Mouse (Mus musculus) skeletal muscle tissue, adult 2 months (tissue): ENCODE data around the gene Jmjd4.

Experiments
- DNase-seq: peaks from one replicate; pipeline ENCODE4 v3.0.0-alpha.2; 2012; ENCODE audit warnings: low read depth, low spot score

Jmjd4 gene

DNA sequence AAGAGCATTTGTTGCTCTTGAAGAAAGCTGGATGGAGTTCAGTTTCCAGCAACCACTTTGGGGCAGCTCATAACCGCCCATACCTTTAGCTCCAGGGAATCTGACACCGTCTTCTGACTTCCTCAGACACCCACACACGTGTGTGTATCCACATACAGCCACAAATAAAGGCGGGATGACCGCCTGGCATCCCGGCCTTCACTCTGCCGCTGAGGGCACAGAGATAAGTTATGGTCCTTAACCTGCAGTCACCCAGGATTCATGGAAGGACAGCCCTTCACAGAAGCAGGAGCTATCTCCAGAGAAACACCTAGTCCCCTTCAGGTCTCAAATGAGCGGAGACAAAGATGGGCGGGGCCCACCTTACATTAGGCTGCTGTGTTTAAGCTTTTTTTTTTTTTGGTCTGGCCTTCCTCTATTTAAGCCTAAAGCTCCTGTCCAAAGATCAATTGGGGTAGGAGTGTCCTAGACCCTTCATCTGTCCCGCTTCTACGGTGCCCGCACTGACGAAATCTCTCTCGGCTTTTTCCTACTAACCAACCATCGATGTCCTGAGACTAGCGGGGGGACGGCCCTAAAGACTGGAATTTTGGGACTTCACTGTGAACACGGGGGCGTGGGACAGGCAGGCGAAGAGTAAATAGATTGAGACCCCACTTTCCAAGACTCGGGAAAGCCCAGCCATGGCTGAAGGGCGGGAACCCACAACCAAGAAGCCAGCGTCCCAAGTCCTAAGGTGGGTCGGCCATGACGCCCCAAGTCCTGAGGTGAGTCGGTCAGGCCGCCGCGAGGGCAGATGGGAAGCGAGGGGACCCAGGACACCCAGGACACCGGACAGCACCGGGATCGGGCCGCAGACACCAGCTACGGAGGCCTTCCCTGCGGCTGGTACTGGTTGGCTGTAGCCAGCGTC, 21.8 kb downstream of the Jmjd4 start:
- no peak for DNase-seq

DNA sequence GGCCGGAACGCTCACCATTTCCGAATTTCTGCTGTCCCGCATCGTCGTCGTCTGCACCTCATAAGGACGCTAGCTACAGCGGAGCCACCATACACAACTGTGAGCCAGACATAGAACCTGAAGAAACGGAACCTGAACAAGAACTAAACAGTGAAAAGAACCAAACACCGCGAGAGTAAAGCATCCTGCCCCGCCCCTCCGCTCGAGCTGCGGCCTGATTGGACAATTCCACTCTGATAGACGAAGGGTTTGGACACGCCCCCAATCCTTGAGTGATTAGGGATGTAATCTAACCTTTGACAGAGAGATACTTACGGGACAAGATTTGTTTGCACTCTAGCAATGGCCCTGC, 22.5 kb downstream of the Jmjd4 start, which contains the start of gene Zfp867:
Gene Zfp867 (minus strand): TSS at position 149 of the 352 bp plus-strand sequence.
- peak; percentile 70 for DNase-seq

DNA sequence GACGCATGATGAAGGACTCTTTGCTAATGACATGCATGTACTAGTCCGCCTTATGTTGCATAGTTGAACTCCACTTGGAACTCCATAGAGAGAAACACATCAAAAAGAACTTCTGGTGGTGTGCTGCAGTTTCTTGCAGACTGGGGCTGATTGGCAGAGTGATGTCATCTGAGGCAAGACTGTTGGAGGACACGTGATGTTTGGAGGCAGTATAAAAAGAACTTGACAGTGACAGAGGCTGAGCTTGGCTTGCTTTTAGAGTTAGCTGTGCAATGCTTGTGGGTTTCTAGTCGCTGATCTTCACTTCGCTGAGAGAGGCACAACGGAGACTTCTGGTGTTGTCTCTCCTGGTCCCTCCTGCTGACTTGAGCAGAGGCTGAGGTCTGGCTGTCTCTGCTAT, 27.4 kb downstream of the Jmjd4 start:
- DNase-seq: no peak

DNA sequence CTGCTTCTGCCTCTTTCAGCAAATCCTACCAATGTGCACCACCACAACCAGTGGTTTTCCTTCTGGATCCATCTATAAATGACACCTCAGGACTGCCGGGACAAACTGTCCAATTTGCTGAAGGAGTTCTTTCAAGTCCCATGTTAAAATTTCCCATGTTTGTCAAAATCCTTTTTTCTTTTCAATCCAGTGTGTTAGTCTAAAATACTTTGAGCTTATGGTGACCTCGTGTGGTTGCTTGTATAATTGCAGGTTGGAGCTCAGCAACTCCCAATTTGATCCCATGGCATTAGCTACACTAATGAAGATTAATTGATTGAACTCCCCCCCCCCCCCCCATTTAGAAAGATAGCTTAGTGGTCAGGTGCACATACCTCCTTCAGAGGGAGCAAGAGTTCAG, 33.4 kb downstream of the Jmjd4 start:
- DNase-seq: peak; percentile 37

DNA sequence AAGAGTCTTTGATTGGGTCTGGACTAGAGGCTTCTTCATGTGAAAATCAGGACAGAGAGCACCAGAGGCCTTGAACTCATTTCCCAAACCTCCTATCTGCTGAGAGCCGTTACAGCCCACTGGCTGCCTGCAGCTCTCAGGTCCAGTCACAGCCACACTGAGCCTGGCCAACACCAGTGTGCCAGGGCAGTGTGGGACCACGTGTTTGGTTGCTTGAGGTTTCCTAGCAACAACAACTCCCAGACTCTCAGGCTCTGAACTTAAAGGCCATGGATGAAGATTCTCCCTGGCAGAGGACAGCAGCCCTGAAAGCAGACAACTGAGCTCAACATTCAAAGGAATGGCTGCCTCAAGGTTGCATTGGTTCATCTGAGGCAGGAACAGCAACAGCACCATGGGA, 35.8 kb downstream of the Jmjd4 start:
- DNase-seq: peak; percentile 26

DNA sequence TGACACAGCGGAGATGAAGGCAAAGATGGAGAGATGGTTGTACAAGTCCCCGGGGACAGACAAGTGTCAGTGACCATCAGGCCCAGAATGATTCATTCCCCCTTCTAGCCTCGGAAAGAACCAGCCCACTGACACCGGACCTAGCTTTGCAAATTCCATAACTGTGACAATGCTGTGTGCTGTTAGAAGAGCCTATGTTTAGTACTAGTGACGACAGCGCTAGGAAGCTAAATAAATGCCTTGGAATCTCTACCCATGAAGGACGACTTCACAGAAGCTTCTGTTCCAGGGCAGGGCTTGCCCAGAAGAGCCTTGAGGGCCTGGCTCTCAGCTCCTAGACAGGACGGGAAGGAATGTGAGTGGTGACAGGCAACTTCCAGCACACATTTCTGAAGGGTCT, 36.4 kb downstream of the Jmjd4 start:
- no peak for DNase-seq

DNA sequence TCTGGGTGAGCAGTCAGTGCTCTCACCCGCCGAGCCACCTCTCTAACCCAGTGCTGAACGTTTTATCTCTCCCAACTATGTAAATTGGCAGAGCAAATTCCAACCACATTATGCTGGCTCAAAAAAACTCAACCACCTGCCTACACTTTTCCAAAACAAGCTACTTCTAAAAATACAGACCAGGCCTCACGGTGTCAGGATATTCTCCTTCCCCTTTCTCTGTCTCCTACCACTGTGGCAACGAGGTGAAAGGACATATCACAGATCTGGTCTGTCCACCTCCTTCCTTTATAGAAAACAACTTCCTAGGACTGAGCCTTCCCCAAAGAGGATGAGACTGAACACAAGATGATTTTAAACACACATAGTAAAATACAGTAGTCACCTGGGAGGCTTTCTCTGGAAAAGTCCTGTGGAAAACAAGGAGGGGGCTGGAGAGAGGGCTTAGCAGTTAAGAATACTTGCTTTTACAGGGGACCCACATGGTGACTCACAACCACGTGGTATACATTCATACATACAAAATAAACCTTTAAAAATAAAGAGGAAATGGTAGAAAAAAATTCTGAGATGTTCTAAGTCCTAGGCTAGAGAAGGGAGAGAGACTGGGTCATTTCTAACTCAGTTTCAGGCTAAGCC, 46.9 kb downstream of the Jmjd4 start:
- DNase-seq: no peak

DNA sequence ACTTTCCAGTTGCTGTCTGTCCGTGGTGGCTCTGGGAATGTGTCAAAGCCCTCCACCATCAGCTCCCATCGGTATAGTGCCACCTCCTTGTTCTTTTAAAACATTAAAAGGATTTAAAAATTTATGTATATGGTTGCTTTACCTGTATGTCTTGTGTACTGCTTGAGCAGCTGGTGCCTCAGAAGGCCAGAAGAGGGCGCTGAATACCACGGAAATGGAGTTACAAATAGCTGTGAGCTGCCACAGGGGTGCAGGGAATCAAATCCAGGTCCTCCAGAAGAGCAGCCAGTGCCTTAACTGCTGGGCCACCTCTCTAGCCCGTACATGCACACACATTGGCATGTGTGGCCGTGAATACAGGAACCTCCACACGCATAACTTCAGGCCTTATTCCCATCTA, 47.9 kb downstream of the Jmjd4 start:
- no peak for DNase-seq

DNA sequence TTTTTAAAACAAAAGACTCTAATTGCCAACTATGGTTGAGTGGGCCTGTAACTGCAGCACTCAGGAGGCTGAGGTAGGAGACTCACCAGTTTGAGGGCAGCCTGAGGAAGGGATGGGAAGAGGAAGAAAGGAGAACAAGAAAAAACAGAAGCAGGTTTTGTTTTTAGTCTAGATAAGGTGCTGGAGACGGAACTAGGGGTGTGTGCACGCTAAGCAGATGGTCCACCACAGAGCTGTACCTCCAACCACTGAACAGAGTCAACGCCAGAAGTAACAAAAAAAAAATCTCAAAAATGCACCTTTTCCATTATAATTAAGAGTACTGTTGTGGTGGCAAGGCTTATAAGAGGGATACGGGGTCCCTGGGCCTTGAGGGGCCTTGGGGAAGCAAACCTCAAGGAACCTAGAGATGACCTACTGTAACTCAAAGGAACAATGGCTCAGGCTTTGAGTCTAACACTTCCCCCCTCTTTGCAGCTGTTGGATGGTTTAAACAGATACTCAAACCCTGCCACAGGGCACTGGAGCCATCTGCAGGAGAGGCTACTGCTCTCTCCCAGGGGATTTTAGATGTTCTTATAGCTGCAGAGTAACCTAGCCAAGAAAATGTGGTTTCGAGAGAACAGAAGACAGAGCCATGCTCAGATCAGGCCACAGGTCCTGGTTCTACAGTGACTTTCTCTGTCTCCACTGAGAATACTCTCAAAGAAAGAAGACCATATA, 52.3 kb downstream of the Jmjd4 start:
- no peak for DNase-seq

DNA sequence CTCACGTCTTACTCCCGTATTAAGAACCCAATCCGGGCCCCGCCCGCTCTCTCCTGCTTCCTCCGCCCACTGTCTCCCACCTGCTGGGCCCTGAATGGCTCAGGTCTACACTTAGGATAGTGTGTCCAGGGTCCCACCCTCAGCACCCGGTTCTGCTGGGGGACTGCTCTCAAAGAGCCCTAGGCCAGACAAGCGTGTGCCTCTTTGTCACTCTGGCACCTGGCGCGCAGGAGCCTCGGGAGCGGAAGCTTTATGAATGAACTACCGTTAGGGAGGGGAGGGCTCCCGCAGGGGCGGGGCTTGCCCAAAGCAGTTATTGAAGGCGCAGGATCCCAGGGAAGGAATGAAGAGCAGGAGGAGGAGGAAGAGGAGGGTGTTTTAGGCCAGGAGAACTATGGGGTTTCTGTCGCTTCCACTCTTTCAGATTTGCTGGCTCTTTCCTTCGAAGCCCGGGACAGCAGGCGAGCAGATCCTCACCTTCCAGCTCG, 55.5 kb downstream of the Jmjd4 start:
- DNase-seq: peak; percentile 23

DNA sequence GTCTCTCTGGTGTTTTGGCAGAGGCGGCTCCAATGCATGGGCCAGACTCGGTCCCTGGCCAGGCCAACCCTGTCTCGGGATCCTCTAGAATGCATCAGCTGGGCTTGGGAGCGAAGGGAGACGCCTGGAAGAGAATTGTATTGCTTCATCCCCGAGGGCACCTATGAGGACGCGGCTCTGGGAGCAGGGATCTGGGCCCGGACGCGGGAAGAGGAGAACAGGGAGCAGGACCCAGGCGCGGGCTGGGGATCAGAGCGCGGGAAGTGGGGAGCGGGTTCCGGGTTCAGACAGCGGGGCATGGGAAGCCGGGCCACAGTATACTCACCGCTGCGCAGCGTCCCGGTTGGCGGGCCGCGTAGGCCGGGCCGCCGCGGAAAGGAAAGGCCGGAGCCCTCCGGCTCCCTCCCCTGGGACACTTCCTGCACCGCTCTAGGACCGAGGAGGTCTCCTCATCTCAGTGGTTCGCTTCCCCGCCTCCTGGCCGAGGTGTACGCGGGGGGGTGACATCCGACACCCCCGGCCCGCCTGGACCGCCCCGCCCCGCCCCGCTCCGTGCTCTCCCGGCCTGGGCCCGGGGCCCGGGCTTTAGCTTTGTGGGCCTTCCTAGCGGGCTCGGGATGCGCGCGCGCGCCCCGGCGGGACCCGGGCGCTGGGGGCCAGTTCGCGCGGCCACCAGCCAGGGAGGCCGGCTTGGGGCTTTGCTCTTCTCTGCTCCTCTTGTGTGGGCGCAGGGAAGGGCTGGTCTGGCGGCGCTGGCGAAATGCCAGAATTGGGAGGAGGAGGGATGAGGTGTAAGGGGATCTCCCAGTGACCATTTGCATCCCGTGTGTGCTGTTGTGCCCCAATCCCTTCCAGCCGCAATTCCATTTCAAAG, 56.2 kb downstream of the Jmjd4 start:
- peak; percentile 94 for DNase-seq

DNA sequence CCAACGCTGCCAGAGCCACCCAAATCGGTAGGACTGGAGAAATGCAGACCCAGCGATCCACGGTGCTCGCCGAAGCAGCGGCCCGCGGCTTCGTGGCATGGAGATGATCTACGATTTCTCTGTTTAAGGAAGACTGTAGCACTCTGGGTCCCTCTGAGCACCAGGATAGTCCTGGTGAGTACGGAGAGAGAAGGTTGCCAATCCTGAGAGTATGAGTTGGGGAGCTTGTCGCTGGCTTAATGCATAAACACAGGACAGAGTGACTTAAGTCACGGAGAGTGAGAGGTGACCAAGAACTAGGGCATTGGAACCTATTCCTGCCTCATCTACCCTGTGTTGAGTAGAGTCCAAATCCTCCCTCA, 56.8 kb downstream of the Jmjd4 start:
- no peak for DNase-seq
